Mouse (Mus musculus) hindbrain, embryonic 16.5 days (tissue): ENCODE measurements around the gene Avpr1a. TPM values are rescaled to one million over a fixed set of nuclear protein-coding genes. Genes with fewer than 3 reads are reported as not detected.
A peak's percentile ranks its signal among the peaks of the same experiment; 100 is the strongest.

Experiments used
- ATAC-seq: fragments of 200-750 bp; cut with Nextera tagmentation; 2 replicates; pipeline ENCODE4 v1.8.0; 2017; ENCODE audit warnings: moderate TSS enrichment, moderate library complexity
- H3K27ac ChIP-seq: fragments of 300-500 bp; sonication (generic); 2 replicates; pipeline ENCODE4 v1.5.1; 2014; ENCODE audit warnings: low read depth, mild to moderate bottlenecking, control low read depth, low read length, moderate library complexity
- H3K27me3 ChIP-seq: fragments of 300-500 bp; sonication (generic); replicated peaks from 2 replicates; pipeline ENCODE4 v1.6.1; 2014; ENCODE audit warnings: low read length; ENCODE audit not compliant: control insufficient read depth, insufficient read depth
- H3K36me3 ChIP-seq: fragments of 300-500 bp; sonication (generic); 2 replicates; pipeline ENCODE4 v1.6.1; 2014; ENCODE audit warnings: mild to moderate bottlenecking, low read length, moderate library complexity, mixed read lengths; ENCODE audit not compliant: control insufficient read depth, insufficient read depth
- H3K4me1 ChIP-seq: fragments of 300-500 bp; sonication (generic); 2 replicates; pipeline ENCODE4 v1.6.1; 2014; ENCODE audit warnings: low read depth, low read length; ENCODE audit not compliant: control insufficient read depth, insufficient read depth
- H3K4me2 ChIP-seq: fragments of 300-500 bp; sonication (generic); 2 replicates; pipeline ENCODE4 v1.6.1; 2014; ENCODE audit warnings: mild to moderate bottlenecking, low read length, control low read depth, moderate library complexity
- H3K4me3 ChIP-seq: fragments of 300-500 bp; sonication (generic); 2 replicates; pipeline ENCODE4 v1.5.1; 2014; ENCODE audit warnings: mild to moderate bottlenecking, low read length, control low read depth, moderate library complexity
- H3K9ac ChIP-seq: fragments of 300-500 bp; sonication (generic); 2 replicates; pipeline ENCODE4 v1.6.1; 2014; ENCODE audit warnings: low read depth, mild to moderate bottlenecking, control low read depth, low read length, moderate library complexity
- H3K9me3 ChIP-seq: fragments of 300-500 bp; sonication (generic); 2 replicates; pipeline ENCODE4 v1.6.1; 2014; ENCODE audit warnings: mild to moderate bottlenecking, low read length, moderate library complexity; ENCODE audit not compliant: control insufficient read depth
- WGBS: fragments of 180-500 bp; shearing (Covaris S2); extraction: QIAGEN DNeasy Blood & Tissue Kit; methylation state at CpG from one replicate; pipeline ENCODE4 v1.1.7; 2014; 5-methylcytosine and 5-hydroxymethylcytosine counted together
- polyA plus RNA-seq: library from polyadenylated mRNA; unstranded; fragments of >200 nt; fragmentation: Nextera tagmentation; extraction: Ambion mirVana; gene quantifications from 2 replicates; pipeline ENCODE4 v1.2.1, GENCODE M21; 2015

Gene Avpr1a
- 4.1 and 4.2 TPM in 2 replicates for polyA plus RNA-seq

DNA sequence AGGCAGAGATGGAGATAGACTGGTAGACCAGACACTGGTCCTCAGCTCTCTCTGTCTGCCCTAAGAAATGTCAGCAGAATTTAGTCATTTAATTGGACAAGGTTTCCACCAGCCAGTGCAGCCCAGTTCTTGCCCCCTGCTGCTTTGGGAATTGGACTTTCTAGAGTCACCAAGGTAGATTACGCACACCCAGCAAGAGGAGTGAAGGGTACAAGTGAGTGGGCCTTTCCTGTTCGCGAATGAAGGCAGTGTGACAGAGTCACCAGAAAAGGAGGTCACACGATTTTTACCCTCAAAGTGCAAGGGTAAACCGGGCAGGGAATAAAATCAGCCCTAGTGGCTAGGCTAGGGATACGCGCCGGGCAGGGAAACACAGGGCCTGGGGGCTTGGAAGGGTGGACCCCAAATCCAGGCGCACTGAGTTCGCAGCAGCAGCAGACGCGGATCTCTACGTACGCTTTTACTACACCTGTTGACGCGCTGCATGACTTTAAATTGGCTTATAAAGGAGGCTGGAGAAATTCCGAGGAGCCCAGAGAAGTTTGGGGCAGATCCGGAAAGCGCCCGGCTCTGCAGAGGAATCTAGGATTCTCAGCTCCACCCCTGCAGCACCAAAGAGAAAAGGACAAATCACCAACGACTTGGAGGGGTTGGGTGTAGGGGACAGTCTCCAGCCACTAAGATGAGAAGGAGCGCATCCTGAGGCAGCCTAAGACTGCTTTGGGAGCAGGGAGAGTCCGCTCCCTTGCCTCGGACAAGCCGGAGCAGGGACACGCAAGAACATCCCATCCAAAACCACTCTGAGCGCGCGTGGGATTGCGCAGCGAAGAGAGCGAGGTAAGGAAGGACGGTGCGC is at the start of gene Avpr1a:
Gene Avpr1a, plus strand, starts transcription at position 639 of the 856 bp plus-strand sequence.
- Histone ChIP-seq H3K4me2 (peak within 1 kb of the TSS; percentile 82), H3K27ac (no peak within 1 kb of the TSS), H3K9me3 (no peaks in the 10 kb centered on the region), H3K4me1 (peaks cover 14% of the 10 kb centered on the region), H3K27me3 (peaks cover 27% of the 10 kb centered on the region), H3K36me3 (no peaks in the 10 kb centered on the region), H3K9ac (peak within 1 kb of the TSS; percentile 45), H3K4me3 (peak within 1 kb of the TSS; percentile 59)
- ATAC-seq, result peak; percentile 52
- 4% methylated on average over 34 of the region's 34 CpGs for WGBS

DNA sequence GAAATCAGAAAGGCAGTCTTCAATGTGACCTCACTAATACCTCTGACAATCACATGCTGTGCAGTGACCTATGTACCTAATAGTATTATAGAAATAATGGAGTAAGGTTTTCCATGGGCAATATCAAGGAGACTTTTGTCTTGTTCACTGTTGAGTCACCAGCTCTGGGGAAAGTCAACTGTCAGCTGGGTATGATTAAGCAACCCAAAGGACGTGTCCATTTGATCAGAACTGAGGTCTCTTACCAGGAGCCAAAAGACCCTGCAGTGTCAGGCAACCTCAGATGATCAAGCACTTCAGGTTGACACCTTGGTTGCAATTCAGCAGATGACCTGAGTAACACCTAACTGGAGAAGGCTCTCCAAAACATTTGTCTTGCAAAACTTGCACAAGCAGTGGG is 46.0 kb upstream of the Avpr1a start:
- no peak overlapping the region for H3K4me3 ChIP-seq
- H3K4me2 ChIP-seq, result no peak overlapping the region
- no peaks in the 10 kb centered on the region for H3K9me3 ChIP-seq
- H3K36me3 ChIP-seq, result no peaks in the 10 kb centered on the region
- no peaks in the 10 kb centered on the region for H3K4me1 ChIP-seq
- H3K9ac ChIP-seq, result no peak overlapping the region
- H3K27me3 ChIP-seq, result no peaks in the 10 kb centered on the region
- H3K27ac ChIP-seq, result no peak overlapping the region
- WGBS, result 60% methylated on average over 1 of the region's 1 CpGs
- ATAC-seq, result no peak

DNA sequence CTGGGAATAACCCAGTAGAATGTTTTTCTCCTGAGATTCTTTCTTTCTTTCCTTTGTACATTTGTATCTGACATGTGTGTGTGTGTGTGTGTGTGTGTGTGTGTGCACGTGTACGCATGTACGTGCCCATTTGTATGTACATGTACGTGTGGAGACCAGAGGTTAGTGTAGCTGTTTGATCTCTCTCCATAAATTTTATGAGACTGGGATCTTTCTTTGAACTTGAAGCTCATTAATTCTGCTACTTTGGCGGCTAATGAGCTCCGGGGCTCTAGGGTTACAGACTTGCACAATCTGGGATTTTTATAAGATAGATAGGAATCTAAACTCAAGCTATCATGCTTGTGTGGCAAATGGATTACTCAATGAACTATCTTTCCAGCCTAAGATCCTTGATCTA is 42.0 kb upstream of the Avpr1a start:
- ATAC-seq, result no peak
- Histone ChIP-seq H3K36me3 (no peaks in the 10 kb centered on the region), H3K27me3 (no peaks in the 10 kb centered on the region), H3K4me2 (no peak overlapping the region), H3K4me3 (no peak overlapping the region), H3K27ac (no peak overlapping the region), H3K9ac (no peak overlapping the region), H3K4me1 (no peaks in the 10 kb centered on the region), H3K9me3 (no peaks in the 10 kb centered on the region)
- 82% methylated on average over 6 of the region's 6 CpGs for WGBS

DNA sequence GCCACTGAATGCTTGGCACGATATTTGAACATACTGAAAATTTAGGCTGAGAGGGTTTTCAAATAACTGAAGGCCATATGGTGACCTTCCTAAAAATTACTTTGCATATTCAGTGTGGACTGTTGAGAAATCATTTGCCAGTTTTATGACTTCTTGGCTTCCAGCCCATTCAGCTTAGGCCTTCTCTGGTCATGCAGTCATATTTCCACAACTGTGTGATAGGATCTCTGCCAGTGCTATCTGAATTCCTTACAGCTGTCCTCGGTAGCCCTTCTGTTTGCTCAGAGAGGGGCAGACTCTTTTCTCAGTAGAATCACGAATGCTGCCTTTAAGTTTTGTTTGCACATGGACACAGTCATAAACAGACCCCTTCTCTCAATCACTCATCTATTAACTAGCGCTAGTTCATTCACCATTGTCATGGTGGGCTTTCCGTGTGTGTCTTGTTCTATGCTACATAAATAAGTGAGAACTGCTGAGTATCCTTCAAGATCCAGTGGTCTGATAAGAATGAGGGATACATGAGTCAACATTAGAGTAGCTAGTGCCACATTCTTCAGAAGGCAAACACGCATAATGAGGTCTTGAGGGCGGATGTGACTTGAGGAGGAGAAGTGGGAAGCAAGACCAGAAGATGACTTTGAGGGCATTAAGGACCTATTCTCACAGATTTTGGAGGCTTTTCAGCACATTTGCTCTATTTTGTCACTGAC is 39.4 kb upstream of the Avpr1a start:
- WGBS, result 85% methylated on average over 7 of the region's 7 CpGs
- no peaks in the 10 kb centered on the region for H3K27me3 ChIP-seq
- no peak overlapping the region for H3K27ac ChIP-seq
- H3K4me3 ChIP-seq, result no peak overlapping the region
- no peak overlapping the region for H3K4me2 ChIP-seq
- no peaks in the 10 kb centered on the region for H3K36me3 ChIP-seq
- H3K9ac ChIP-seq, result no peak overlapping the region
- ATAC-seq, result no peak
- H3K4me1 ChIP-seq, result no peaks in the 10 kb centered on the region
- no peaks in the 10 kb centered on the region for H3K9me3 ChIP-seq

DNA sequence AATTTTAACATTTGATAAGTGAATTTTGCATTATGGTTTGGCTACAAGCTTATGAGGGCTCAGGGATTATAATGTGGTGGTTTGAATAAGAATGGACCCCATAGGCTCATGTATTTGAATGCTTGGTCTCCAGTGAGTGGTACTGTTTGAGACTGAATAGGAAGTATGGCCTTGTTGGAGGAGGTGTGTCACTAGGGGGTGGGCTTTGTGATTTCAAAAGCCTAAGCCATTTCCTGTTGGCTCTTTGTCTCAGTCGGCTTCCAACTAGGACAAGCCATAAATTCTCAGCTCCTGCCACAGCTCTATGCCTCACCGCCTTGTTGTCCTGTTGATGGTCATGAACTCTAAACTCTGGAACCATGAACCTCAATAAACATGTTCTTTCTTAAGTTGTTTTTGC is 37.5 kb upstream of the Avpr1a start:
- H3K9me3 ChIP-seq, result no peaks in the 10 kb centered on the region
- H3K4me2 ChIP-seq, result no peak overlapping the region
- no peaks in the 10 kb centered on the region for H3K4me1 ChIP-seq
- ATAC-seq, result no peak
- 35% methylated on average over 2 of the region's 2 CpGs for WGBS
- no peak overlapping the region for H3K4me3 ChIP-seq
- H3K27me3 ChIP-seq, result no peaks in the 10 kb centered on the region
- no peak overlapping the region for H3K9ac ChIP-seq
- H3K36me3 ChIP-seq, result no peaks in the 10 kb centered on the region
- no peak overlapping the region for H3K27ac ChIP-seq

DNA sequence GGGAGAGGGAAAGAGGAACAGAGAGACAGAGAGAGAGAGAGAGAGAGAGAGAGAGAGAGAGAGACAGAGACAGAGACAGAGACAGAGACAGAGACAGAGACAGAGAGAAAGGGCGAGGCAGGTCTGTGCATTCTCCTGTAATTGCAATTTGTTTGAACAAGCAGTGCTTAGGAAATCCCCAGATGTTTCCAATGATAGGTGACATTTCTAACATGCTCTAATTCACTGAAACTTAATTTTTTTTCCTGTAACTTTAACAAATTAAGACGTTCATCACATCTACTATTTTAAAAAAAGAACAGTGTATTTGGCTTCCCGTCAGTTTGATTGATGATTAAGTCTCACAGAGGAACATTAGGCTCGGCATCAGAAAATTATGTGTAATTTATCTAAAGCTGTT is 15.6 kb upstream of the Avpr1a start:
- no peaks in the 10 kb centered on the region for H3K9me3 ChIP-seq
- H3K36me3 ChIP-seq, result no peaks in the 10 kb centered on the region
- no peak overlapping the region for H3K4me3 ChIP-seq
- 66% methylated on average over 4 of the region's 4 CpGs for WGBS
- ATAC-seq, result no peak
- no peaks in the 10 kb centered on the region for H3K27me3 ChIP-seq
- no peak overlapping the region for H3K27ac ChIP-seq
- no peak overlapping the region for H3K9ac ChIP-seq
- H3K4me1 ChIP-seq, result no peaks in the 10 kb centered on the region
- H3K4me2 ChIP-seq, result no peak overlapping the region

DNA sequence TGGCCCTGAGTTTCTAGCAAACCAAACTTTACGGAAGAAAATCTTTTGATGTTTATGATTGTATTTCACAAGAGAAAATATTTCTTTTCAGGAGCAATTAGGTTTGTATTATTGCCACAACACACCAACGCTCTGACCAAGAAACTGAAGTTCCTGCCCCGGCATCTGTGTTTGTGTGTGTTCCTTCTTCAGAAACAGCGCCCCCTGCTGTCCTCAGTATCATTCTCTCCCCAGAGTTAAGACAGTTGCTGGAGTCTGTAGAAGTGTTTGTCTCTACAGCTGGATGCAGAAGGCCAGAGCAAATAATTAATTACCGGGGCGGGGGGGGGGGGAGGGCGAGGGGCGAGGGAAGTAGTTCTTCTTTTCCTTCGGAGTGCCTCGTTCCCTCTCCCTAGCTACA is 1.0 kb upstream of the Avpr1a start:
- WGBS, result 25% methylated on average over 6 of the region's 10 CpGs
- no peaks in the 10 kb centered on the region for H3K36me3 ChIP-seq
- H3K27me3 ChIP-seq, result peaks cover 27% of the 10 kb centered on the region
- H3K4me1 ChIP-seq, result peaks cover 14% of the 10 kb centered on the region
- no peak overlapping the region for H3K9ac ChIP-seq
- H3K9me3 ChIP-seq, result no peaks in the 10 kb centered on the region
- no peak for ATAC-seq
- H3K4me2 ChIP-seq, result no peak overlapping the region
- H3K27ac ChIP-seq, result no peak overlapping the region
- H3K4me3 ChIP-seq, result no peak overlapping the region

DNA sequence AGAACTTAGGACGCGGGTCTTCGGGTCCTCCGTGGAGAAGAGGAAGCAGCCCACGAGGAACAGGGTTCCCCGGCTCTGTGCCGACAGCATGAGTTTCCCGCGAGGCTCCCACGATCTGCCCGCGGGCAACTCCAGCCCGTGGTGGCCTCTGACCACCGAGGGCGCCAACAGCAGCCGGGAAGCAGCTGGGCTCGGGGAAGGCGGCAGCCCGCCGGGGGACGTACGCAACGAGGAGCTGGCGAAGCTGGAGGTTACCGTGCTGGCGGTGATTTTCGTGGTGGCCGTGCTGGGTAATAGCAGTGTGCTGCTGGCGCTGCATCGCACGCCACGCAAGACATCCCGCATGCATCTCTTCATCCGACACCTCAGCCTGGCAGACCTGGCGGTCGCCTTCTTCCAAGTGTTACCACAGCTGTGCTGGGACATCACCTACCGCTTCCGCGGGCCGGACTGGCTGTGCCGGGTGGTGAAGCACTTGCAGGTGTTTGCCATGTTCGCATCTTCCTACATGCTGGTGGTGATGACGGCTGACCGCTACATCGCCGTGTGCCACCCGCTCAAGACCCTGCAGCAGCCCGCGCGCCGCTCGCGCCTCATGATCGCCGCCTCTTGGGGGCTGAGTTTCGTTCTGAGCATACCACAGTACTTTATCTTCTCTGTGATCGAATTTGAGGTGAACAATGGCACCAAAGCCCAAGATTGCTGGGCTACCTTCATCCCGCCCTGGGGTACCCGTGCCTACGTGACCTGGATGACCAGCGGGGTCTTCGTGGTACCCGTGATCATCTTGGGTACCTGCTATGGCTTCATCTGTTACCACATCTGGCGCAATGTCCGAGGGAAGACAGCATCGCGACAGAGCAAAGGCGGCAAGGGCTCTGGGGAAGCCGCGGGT is 665 bp downstream of the Avpr1a start:
- Histone ChIP-seq H3K27ac (no peak overlapping the region), H3K27me3 (peaks cover 27% of the 10 kb centered on the region), H3K9me3 (no peaks in the 10 kb centered on the region), H3K9ac (peak overlapping the region; percentile 45), H3K4me3 (peak overlapping the region; percentile 59), H3K36me3 (no peaks in the 10 kb centered on the region), H3K4me1 (peaks cover 14% of the 10 kb centered on the region), H3K4me2 (peak overlapping the region; percentile 82)
- peak; percentile 73 for ATAC-seq
- WGBS, result 1% methylated on average over 70 of the region's 70 CpGs

DNA sequence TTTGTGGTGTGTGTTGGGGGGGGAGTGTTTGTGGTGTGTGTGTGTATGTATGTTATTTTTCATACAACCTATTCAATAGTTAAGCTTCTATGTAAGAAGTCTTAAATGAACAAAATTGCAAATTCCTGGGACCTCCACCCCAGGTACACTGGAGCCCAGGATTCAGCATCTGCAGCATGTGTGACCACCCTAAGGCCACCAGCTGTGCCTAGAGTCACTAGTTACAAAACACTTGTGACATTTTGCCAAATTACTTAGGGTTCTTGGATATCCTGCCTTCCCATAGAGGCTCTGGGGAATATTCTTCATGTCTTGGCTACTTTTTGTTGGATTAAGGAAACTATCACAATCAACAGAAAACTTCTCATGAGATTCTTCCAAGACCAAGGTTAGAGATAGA is 1.6 kb downstream of the Avpr1a start:
- Histone ChIP-seq H3K36me3 (no peaks in the 10 kb centered on the region), H3K9me3 (no peaks in the 10 kb centered on the region), H3K4me2 (peak overlapping the region; percentile 82), H3K4me1 (peaks cover 14% of the 10 kb centered on the region), H3K4me3 (peak overlapping the region; percentile 59), H3K9ac (no peak overlapping the region), H3K27ac (no peak overlapping the region), H3K27me3 (peaks cover 27% of the 10 kb centered on the region)
- ATAC-seq, result no peak
